Mouse (Mus musculus) heart, adult 2 months (tissue): ENCODE data around the gene Gtpbp2. TPM values are rescaled to one million over a fixed set of nuclear protein-coding genes. Genes with fewer than 3 reads are reported as not detected.

Experiments used
- DNase-seq, 2 experiments: peaks; one replicate each; pipeline ENCODE4 v3.0.0; 2021
- H3K27ac ChIP-seq: fragments of 200-600 bp; 2 replicates; pipeline ENCODE4 v1.8.1; 2022
- H3K27me3 ChIP-seq: fragments of 200-500 bp; 2 replicates; pipeline ENCODE4 v1.6.1; 2012; ENCODE audit warnings: mild to moderate bottlenecking, low read length, inconsistent platforms, mixed read lengths; ENCODE audit not compliant: control insufficient read depth, insufficient read depth
- H3K36me3 ChIP-seq: fragments of 200-500 bp; 2 replicates; pipeline ENCODE4 v1.6.1; 2012; ENCODE audit warnings: low read length, inconsistent platforms; ENCODE audit not compliant: control insufficient read depth, insufficient read depth
- H3K4me1 ChIP-seq: fragments of 200-500 bp; 2 replicates; pipeline ENCODE4 v1.6.1; 2011; ENCODE audit warnings: low read length; ENCODE audit not compliant: control insufficient read depth, insufficient read depth
- H3K4me3 ChIP-seq: fragments of 200-600 bp; 2 replicates; pipeline ENCODE4 v1.8.1; 2022
- H3K79me2 ChIP-seq: fragments of 200-500 bp; replicated peaks from 2 replicates; pipeline ENCODE4 v1.6.1; 2012; ENCODE audit warnings: mild to moderate bottlenecking, inconsistent platforms, low read length, moderate library complexity, mixed read lengths; ENCODE audit not compliant: control insufficient read depth, insufficient read depth
- H3K9ac ChIP-seq: fragments of 200-500 bp; 2 replicates; pipeline ENCODE4 v1.6.1; 2012; ENCODE audit warnings: low read depth, mild to moderate bottlenecking, control low read depth, inconsistent platforms, low read length, mixed read lengths
- CTCF ChIP-seq: fragments of 200-600 bp; IDR thresholded peaks from 2 replicates; pipeline ENCODE4 v1.8.1; 2022; ENCODE audit warnings: antibody characterized with exemption, mild to moderate bottlenecking, moderate library complexity
- EP300 ChIP-seq: fragments of 200-500 bp; IDR thresholded peaks from 2 replicates; pipeline ENCODE4 v1.6.1; 2011; ENCODE audit warnings: low read depth, low read length, control low read depth; ENCODE audit not compliant: insufficient read depth
- POLR2A ChIP-seq: fragments of 200-500 bp; IDR thresholded peaks from 2 replicates; pipeline ENCODE4 v1.6.1; 2011; ENCODE audit warnings: mild to moderate bottlenecking, low read depth, low read length, control low read depth; ENCODE audit not compliant: insufficient read depth
- WGBS: fragments of 180-500 bp; shearing (Covaris S2); methylation state at CpG from one replicate; pipeline ENCODE4 v1.1.7; 2018; 5-methylcytosine and 5-hydroxymethylcytosine counted together
- intact Hi-C: fragments of 180-260 bp; cut with DNase I; formaldehyde crosslinking; loops from one replicate; pipeline ENCODE4 v1.15.1; 2025
- polyA plus RNA-seq: library from polyadenylated mRNA; depleted of rRNA; stranded (reverse); fragments of >200 nt; gene quantifications from 2 replicates; pipeline ENCODE4 v1.2.3, GENCODE M21; 2012
- total RNA-seq, 2 experiments: library from RNA; stranded (reverse); gene quantifications; 2 replicates each; pipeline ENCODE4 v1.2.3; 2021

The Gtpbp2 gene
- total and polyA plus RNA-seq, 3 experiments = 55.2 to 94.4 (median 57.3) TPM

DNA sequence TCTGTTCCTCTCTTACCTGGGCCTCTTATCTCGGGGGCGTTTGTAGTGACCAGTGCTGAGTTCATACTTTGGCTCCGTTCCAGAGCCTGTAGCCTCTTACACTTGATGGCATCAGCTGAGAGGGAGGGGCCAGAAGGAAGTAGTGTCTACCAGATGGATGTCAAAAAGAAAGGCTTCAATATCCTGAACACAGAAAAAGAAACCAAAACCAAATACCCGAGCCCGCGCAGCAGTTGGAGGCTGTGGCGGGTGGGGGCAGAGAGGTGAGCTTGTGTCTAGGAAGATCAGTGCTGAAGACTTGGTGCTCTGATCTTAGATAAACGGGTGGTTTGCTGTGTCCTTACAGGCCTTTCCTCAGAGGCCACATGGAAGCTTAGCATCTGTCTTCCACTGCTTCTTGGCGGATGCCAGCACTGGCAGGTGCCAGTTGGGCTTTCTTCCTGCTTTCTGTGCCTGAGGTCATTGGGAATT lies 2.2 kb downstream of the Gtpbp2 start:
- Histone ChIP-seq H3K27ac (peak overlapping the region; percentile 65), H3K36me3 (no peaks in the 10 kb centered on the region; the same call in 1 of the 2 replicates), H3K9ac (peak overlapping the region; percentile 40), H3K4me1 (peaks cover 11% of the 10 kb centered on the region), H3K79me2 (no peaks in the 10 kb centered on the region), H3K27me3 (no peaks in the 10 kb centered on the region), H3K4me3 (peak overlapping the region; percentile 44; the same call in 1 of the 2 replicates)
- peak in 1 of 2 experiments; percentile 56 for DNase-seq
- TF ChIP-seq POLR2A = no peak
- TF ChIP-seq EP300 = 0 out of 2 replicates have a peak, but pooled peaks have one; percentile 12
- no peak for TF ChIP-seq CTCF
- intact Hi-C loops = loop anchor here (10.0 kb wide), 1 partner anchor 428 kb away; the partner anchor contains the start of gene 1600014C23Rik
- WGBS = 33% methylated on average over 9 of the region's 9 CpGs

DNA sequence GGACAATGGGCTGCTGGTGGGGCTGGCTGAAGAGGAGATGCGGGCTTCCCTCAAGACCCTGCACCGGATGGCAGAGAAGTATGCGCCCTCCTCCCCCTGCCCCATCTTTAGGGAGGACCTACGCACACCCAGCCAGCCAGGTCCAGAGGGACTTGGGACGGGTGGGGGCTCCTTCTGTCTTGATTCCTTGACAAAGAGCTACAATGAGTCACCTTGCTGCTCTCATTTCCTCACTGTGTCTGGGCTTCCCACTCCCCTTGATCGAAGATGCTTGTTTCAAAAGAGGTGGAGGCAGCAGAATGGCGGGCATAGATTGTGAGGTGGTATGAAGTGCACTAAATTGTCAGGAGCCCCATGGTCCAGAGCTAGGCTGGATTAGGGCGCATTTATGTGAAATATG lies 3.5 kb downstream of the Gtpbp2 start:
- TF ChIP-seq CTCF (no peak), EP300 (no peak), POLR2A (no peak)
- Histone ChIP-seq H3K4me1 (peaks cover 13% of the 10 kb centered on the region), H3K27ac (no peak overlapping the region), H3K36me3 (no peaks in the 10 kb centered on the region; the same call in 1 of the 2 replicates), H3K9ac (no peak overlapping the region), H3K27me3 (no peaks in the 10 kb centered on the region), H3K79me2 (no peaks in the 10 kb centered on the region), H3K4me3 (no peak overlapping the region)
- 90% methylated on average over 8 of the region's 8 CpGs for WGBS
- DNase-seq = no peak
- intact Hi-C loops = loop anchor here (10.0 kb wide), 1 partner anchor 430 kb away; the partner anchor contains the start of gene 1600014C23Rik

DNA sequence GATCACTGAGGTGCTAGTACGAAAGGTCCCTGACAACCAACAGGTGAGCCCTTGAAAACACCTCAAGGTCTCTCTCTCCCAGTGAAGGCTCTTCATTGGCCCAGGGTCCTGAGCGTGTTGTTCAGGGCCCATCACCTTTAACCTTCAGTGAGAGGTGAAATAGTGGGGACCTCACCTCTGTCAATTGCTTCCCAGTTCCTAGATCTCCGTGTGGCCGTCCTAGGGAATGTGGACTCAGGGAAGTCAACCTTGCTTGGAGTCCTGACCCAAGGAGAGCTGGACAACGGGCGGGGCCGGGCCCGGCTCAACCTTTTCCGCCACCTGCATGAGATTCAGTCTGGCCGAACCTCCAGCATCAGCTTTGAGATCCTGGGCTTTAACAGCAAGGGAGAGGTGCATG lies 4.0 kb downstream of the Gtpbp2 start:
- no peak overlapping the region for H3K4me3 ChIP-seq
- TF ChIP-seq POLR2A (no peak), EP300 (no peak), CTCF (no peak)
- WGBS = 93% methylated on average over 10 of the region's 10 CpGs
- H3K27me3 ChIP-seq = no peaks in the 10 kb centered on the region
- no peak overlapping the region for H3K9ac ChIP-seq
- DNase-seq = no peak
- intact Hi-C loops = loop anchor here (5.0 to 10.0 kb wide), 2 partner anchors 38 to 430 kb away; partner anchors contain the start of genes 1600014C23Rik, Polh and Xpo5
- H3K36me3 ChIP-seq = no peaks in the 10 kb centered on the region; the same call in 1 of the 2 replicates
- peaks cover 11% of the 10 kb centered on the region for H3K4me1 ChIP-seq
- H3K79me2 ChIP-seq = no peaks in the 10 kb centered on the region
- H3K27ac ChIP-seq = no peak overlapping the region

DNA sequence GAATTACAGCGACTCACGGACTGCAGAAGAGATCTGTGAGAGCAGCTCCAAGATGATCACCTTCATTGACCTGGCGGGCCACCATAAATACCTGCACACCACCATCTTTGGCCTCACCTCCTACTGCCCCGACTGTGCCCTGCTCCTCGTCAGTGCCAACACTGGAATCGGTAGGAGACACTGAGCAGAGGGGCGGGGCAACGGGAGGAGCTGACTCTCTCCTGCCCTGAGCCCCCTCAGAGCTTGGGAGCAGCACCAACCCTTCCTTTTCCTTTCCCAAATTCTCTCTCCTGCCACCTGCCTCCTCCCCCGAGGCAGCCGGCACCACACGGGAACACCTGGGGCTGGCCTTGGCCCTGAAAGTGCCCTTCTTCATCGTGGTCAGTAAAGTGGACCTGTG lies 4.6 kb downstream of the Gtpbp2 start:
- Histone ChIP-seq H3K27ac (no peak overlapping the region), H3K79me2 (no peaks in the 10 kb centered on the region), H3K27me3 (no peaks in the 10 kb centered on the region), H3K4me1 (peaks cover 11% of the 10 kb centered on the region), H3K4me3 (no peak overlapping the region), H3K36me3 (no peaks in the 10 kb centered on the region; the same call in 1 of the 2 replicates), H3K9ac (no peak overlapping the region)
- WGBS = 82% methylated on average over 12 of the region's 12 CpGs
- TF ChIP-seq CTCF (no peak), EP300 (no peak), POLR2A (no peak)
- intact Hi-C loops = loop anchor here (5.0 to 10.0 kb wide), 2 partner anchors 37 to 431 kb away; partner anchors contain the start of genes 1600014C23Rik, Polh and Xpo5
- no peak for DNase-seq

DNA sequence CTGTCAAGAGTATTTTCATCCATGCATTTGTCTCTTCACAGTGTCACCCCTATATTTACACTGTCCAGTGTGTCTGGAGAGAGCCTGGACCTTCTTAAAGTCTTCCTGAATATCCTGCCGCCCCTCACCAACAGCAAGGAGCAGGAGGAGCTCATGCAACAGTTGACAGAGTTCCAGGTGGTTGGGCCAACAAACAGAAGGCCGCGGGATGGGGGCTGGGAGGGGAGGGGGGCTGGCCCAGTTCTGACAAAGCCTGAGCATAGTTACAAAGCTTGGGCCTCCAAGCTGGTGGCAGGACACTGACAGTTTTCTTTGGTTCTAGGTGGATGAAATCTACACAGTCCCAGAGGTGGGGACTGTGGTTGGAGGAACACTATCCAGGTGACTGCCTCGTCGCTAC lies 5.4 kb downstream of the Gtpbp2 start:
- Histone ChIP-seq H3K27me3 (no peaks in the 10 kb centered on the region), H3K27ac (peak overlapping the region; percentile 66; the same call in 1 of the 2 replicates), H3K36me3 (no peaks in the 10 kb centered on the region; the same call in 1 of the 2 replicates), H3K9ac (no peak overlapping the region), H3K4me1 (peaks cover 11% of the 10 kb centered on the region), H3K79me2 (no peaks in the 10 kb centered on the region), H3K4me3 (no peak overlapping the region)
- intact Hi-C loops = loop anchor here (5.0 to 10.0 kb wide), 2 partner anchors 36 to 431 kb away; partner anchors contain the start of genes 1600014C23Rik, Polh and Xpo5
- 51% methylated on average over 5 of the region's 5 CpGs for WGBS
- DNase-seq = no peak
- TF ChIP-seq EP300 (no peak), POLR2A (no peak), CTCF (no peak)

DNA sequence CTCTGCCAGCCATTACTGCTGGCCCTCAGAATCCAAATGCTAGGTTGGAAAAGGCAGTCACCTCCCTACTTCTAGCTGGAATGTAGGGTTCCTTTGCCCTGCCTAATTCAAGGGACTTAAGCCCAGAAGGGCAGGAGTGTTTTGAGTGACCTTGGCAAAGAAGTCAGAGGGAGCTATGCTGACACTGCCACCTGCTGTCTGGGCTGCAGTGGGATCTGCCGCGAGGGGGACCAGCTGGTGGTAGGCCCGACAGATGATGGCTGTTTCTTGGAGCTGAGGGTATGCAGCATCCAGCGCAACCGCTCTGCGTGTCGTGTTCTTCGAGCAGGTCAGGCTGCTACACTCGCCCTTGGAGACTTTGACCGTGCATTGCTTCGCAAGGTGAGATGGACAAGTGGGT lies 6.2 kb downstream of the Gtpbp2 start:
- Histone ChIP-seq H3K4me3 (no peak overlapping the region), H3K79me2 (no peaks in the 10 kb centered on the region), H3K27ac (peak overlapping the region; percentile 66), H3K9ac (0 out of 2 replicates have a peak overlapping the region, but pooled peaks have one; percentile 19), H3K4me1 (peaks cover 8% of the 10 kb centered on the region), H3K36me3 (no peaks in the 10 kb centered on the region; the same call in 1 of the 2 replicates), H3K27me3 (no peaks in the 10 kb centered on the region)
- DNase-seq = peak in 1 of 2 experiments; percentile 22
- 77% methylated on average over 11 of the region's 11 CpGs for WGBS
- intact Hi-C loops = loop anchor here (5.0 to 10.0 kb wide), 2 partner anchors 35 to 432 kb away; partner anchors contain the start of genes 1600014C23Rik, Polh and Xpo5
- peak; percentile 72 for TF ChIP-seq CTCF
- TF ChIP-seq POLR2A = 0 out of 2 replicates have a peak, but pooled peaks have one; percentile 6
- peak; percentile 27; the same call in 1 of the 2 replicates for TF ChIP-seq EP300
